Mouse (Mus musculus): Measurements from ENCODE around the gene Ptpra. TPM values are rescaled to one million over a fixed set of nuclear protein-coding genes. Genes with fewer than 3 reads are reported as not detected.

The Ptpra gene
- polyA plus RNA-seq, 1 experiment: 31.9 TPM

DNA sequence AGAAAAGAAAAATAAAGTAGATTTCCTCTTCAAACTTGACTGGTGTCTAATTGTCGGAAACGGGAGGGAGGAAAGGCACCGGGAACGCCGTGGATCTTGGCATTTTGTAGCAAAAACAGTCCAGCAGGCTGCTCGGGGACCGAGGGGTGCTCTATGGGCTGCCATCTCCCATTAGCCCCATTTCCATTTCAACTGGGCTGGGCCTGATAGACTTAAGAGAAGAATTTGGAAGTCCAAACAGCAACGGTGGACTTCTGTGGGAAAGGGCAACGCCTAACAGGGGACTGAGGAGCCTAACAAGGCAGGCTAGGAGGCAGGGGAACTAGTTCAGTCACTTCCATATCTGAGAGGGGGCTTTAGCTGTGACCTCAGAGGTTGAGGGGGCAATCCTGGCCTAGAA is 126.9 kb downstream of the Ptpra start:
- H3K27ac ChIP-seq (ENCODE audit: insufficient read depth, low read length): no peak overlapping the region

DNA sequence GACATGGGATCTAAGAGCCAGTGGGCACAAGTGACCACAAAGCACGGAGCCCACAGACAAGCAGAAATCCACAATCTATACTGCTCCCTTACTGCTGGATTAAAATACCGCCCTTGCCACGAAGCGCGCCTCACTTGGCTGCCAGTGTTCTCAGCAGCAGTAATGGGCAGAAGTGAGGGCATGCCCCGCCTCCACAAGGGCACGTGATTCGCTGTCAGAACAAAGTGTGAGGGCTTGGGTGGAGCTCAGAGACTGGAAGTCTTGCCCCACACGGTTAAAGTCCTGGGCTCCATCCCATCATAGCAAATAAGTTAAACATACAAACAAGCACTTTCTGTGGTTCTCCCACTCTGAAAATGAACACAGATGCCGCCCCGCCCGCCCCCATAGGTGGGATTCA is 127.6 kb downstream of the Ptpra start:
- no peaks in the 10 kb centered on the region for H3K36me3 ChIP-seq (ENCODE audit: control insufficient read depth, insufficient read depth, low read length)
- H3K4me1 ChIP-seq (ENCODE audit: control insufficient read depth, insufficient read depth, insufficient read length): peaks cover 5% of the 10 kb centered on the region
- H3K27ac ChIP-seq (ENCODE audit: insufficient read depth, low read length): no peak overlapping the region
- TF ChIP-seq CTCF (IDR thresholded peaks at IDR 0.05; ENCODE audit: extremely low read depth, insufficient read depth, insufficient read length, insufficient replicate concordance) (no peak), POLR2A (IDR thresholded peaks at IDR 0.05; ENCODE audit: low read depth, low read length) (no peak)
- peak; percentile 28 to 51 for DNase-seq (ENCODE audit: low read depth in 1 of 2, low spot score in 2 of 2)
- H3K27me3 ChIP-seq (ENCODE audit: control insufficient read depth, insufficient read depth, low read length): peaks cover 20% of the 10 kb centered on the region
- 8% methylated on average over 12 of the region's 12 CpGs for WGBS
- H3K4me3 ChIP-seq (ENCODE audit: extremely low read depth, insufficient read depth, insufficient read length): no peak overlapping the region

More for the DNA sequence above, 126.9 kb downstream of the Ptpra start:
- H3K4me3 ChIP-seq (ENCODE audit: extremely low read depth, insufficient read depth, insufficient read length): no peak overlapping the region
- WGBS: 18% methylated on average over 9 of the region's 9 CpGs
- H3K27me3 ChIP-seq (ENCODE audit: control insufficient read depth, insufficient read depth, low read length): peaks cover 20% of the 10 kb centered on the region
- no peak for DNase-seq (ENCODE audit: low read depth in 1 of 2, low spot score in 2 of 2)
- peaks cover 5% of the 10 kb centered on the region for H3K4me1 ChIP-seq (ENCODE audit: control insufficient read depth, insufficient read depth, insufficient read length)
- H3K36me3 ChIP-seq (ENCODE audit: control insufficient read depth, insufficient read depth, low read length): no peaks in the 10 kb centered on the region
- TF ChIP-seq POLR2A (IDR thresholded peaks at IDR 0.05; ENCODE audit: low read depth, low read length) (no peak), CTCF (IDR thresholded peaks at IDR 0.05; ENCODE audit: extremely low read depth, insufficient read depth, insufficient read length, insufficient replicate concordance) (no peak)

- 14% methylated on average over 11 of the region's 11 CpGs for WGBS
- no peaks in the 10 kb centered on the region for H3K36me3 ChIP-seq (ENCODE audit: control insufficient read depth, insufficient read depth, low read length)
- H3K4me3 ChIP-seq (ENCODE audit: extremely low read depth, insufficient read depth, insufficient read length): no peak overlapping the region
- peaks cover 5% of the 10 kb centered on the region for H3K4me1 ChIP-seq (ENCODE audit: control insufficient read depth, insufficient read depth, insufficient read length)
- H3K27ac ChIP-seq (ENCODE audit: insufficient read depth, low read length): no peak overlapping the region
- H3K27me3 ChIP-seq (ENCODE audit: control insufficient read depth, insufficient read depth, low read length): peaks cover 20% of the 10 kb centered on the region
- DNase-seq (ENCODE audit: low read depth in 1 of 2, low spot score in 2 of 2): peak in 1 of 2 experiments; percentile 60
- no peak for TF ChIP-seq POLR2A (IDR thresholded peaks at IDR 0.05; ENCODE audit: low read depth, low read length)
- TF ChIP-seq CTCF (IDR thresholded peaks at IDR 0.05; ENCODE audit: extremely low read depth, insufficient read depth, insufficient read length, insufficient replicate concordance): peak; percentile 74
These were observed 128.1 kb downstream of the Ptpra start for GRCm38 (mm10) chr2:130578148-130578547.

DNA sequence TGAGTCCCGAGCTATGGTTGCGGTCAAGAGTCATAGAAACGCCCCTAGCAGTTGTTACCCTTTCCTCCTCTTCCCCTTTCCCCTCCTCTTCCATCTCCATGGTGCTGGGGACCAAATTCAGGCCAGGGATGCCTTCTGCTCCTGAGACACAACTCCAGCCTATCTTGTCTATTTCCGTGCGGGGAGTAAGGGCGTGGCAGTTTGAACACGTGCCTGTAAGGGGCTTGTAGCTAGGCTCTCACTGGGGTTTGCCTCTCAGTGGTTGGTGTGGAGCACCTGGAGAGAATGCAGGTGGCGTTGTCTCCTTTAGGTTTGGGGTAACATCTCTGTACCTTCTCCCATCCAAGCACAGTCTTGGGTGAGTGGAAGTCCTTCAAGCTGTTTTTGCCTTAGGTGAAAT is 129.7 kb downstream of the Ptpra start:
- WGBS: 7% methylated on average over 8 of the region's 8 CpGs
- Histone ChIP-seq H3K4me3 (ENCODE audit: extremely low read depth, insufficient read depth, insufficient read length) (no peak overlapping the region), H3K4me1 (ENCODE audit: control insufficient read depth, insufficient read depth, insufficient read length) (peaks cover 5% of the 10 kb centered on the region), H3K27me3 (ENCODE audit: control insufficient read depth, insufficient read depth, low read length) (peaks cover 20% of the 10 kb centered on the region), H3K27ac (ENCODE audit: insufficient read depth, low read length) (no peak overlapping the region), H3K36me3 (ENCODE audit: control insufficient read depth, insufficient read depth, low read length) (no peaks in the 10 kb centered on the region)
- TF ChIP-seq CTCF (IDR thresholded peaks at IDR 0.05; ENCODE audit: extremely low read depth, insufficient read depth, insufficient read length, insufficient replicate concordance) (no peak), POLR2A (IDR thresholded peaks at IDR 0.05; ENCODE audit: low read depth, low read length) (no peak)
- DNase-seq (ENCODE audit: low read depth in 1 of 2, low spot score in 2 of 2): no peak

GRCm38 (mm10) chr2:130581201-130581600 is 131.1 kb downstream of the Ptpra start:
- H3K4me3 ChIP-seq (ENCODE audit: extremely low read depth, insufficient read depth, insufficient read length): no peak overlapping the region
- WGBS: 18% methylated on average over 16 of the region's 16 CpGs

DNA sequence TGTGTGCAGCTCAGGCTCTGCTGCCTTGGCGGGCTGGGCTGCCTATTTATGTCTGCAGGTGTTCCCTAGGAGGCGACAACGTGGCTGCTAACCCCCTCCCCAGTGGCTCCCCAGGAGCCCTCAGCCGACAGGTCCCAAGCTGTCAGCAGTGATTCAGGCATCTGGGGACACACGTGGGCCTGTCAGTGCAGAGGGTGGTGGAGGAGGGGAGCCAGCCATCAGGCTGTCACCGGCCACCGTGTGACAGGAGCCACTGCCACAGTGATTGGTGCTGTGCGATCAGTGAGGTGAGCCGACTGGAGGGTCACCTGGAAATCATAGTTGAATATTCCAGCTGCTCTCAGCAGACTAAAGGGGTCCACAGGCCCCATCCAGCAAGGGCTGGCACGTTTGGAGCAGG is 132.5 kb downstream of the Ptpra start, which contains the start of gene Avp:
TSS of gene Avp (minus strand) at position 3 of the 400 bp plus-strand sequence.
- Histone ChIP-seq H3K4me1 (ENCODE audit: control insufficient read depth, insufficient read depth, insufficient read length) (0 out of 2 replicates have a peak, but pooled peaks cover 2% of the 10 kb centered on the region), H3K4me3 (ENCODE audit: extremely low read depth, insufficient read depth, insufficient read length) (no peak within 1 kb of the TSS), H3K27ac (ENCODE audit: insufficient read depth, low read length) (no peak within 1 kb of the TSS), H3K27me3 (ENCODE audit: control insufficient read depth, insufficient read depth, low read length) (peaks cover 12% of the 10 kb centered on the region), H3K36me3 (ENCODE audit: control insufficient read depth, insufficient read depth, low read length) (no peaks in the 10 kb centered on the region)
- TF ChIP-seq CTCF (IDR thresholded peaks at IDR 0.05; ENCODE audit: extremely low read depth, insufficient read depth, insufficient read length, insufficient replicate concordance): no peak
- no peak for TF ChIP-seq POLR2A (IDR thresholded peaks at IDR 0.05; ENCODE audit: low read depth, low read length)
- DNase-seq (ENCODE audit: low read depth in 1 of 2, low spot score in 2 of 2): no peak
- 67% methylated on average over 10 of the region's 10 CpGs for WGBS

More at GRCm38 (mm10) chr2:130581201-130581600, 131.1 kb downstream of the Ptpra start:
- Histone ChIP-seq H3K36me3 (ENCODE audit: control insufficient read depth, insufficient read depth, low read length) (no peaks in the 10 kb centered on the region), H3K27me3 (ENCODE audit: control insufficient read depth, insufficient read depth, low read length) (peaks cover 16% of the 10 kb centered on the region), H3K27ac (ENCODE audit: insufficient read depth, low read length) (no peak overlapping the region), H3K4me1 (ENCODE audit: control insufficient read depth, insufficient read depth, insufficient read length) (peaks cover 5% of the 10 kb centered on the region)
- no peak for DNase-seq (ENCODE audit: low read depth in 1 of 2, low spot score in 2 of 2)
- TF ChIP-seq POLR2A (IDR thresholded peaks at IDR 0.05; ENCODE audit: low read depth, low read length) (no peak), CTCF (IDR thresholded peaks at IDR 0.05; ENCODE audit: extremely low read depth, insufficient read depth, insufficient read length, insufficient replicate concordance) (no peak)

GRCm38 (mm10) chr2:130583902-130584560 is 134.0 kb downstream of the Ptpra start:
- no peaks in the 10 kb centered on the region for H3K36me3 ChIP-seq (ENCODE audit: control insufficient read depth, insufficient read depth, low read length)
- TF ChIP-seq CTCF (IDR thresholded peaks at IDR 0.05; ENCODE audit: extremely low read depth, insufficient read depth, insufficient read length, insufficient replicate concordance) (no peak), POLR2A (IDR thresholded peaks at IDR 0.05; ENCODE audit: low read depth, low read length) (no peak)
- no peak overlapping the region for H3K4me3 ChIP-seq (ENCODE audit: extremely low read depth, insufficient read depth, insufficient read length)
- peaks cover 6% of the 10 kb centered on the region for H3K27me3 ChIP-seq (ENCODE audit: control insufficient read depth, insufficient read depth, low read length)
- H3K4me1 ChIP-seq (ENCODE audit: control insufficient read depth, insufficient read depth, insufficient read length): 0 out of 2 replicates have a peak, but pooled peaks cover 2% of the 10 kb centered on the region
- no peak for DNase-seq (ENCODE audit: low read depth in 1 of 2, low spot score in 2 of 2)
- H3K27ac ChIP-seq (ENCODE audit: insufficient read depth, low read length): no peak overlapping the region
- 90% methylated on average over 10 of the region's 10 CpGs for WGBS

All from spleen, adult 2 months (tissue).